Mouse (Mus musculus) heart, postnatal 10 days (tissue): ENCODE data around the gene Dop1b. TPM values are rescaled to one million over a fixed set of nuclear protein-coding genes. Genes with fewer than 3 reads are reported as not detected.
"Not testable (repeated sequence)": the region's sequence is repeated elsewhere in the genome, so short reads cannot be mapped to it uniquely, and the experiment has no call there.

Experiments used
- DNase-seq, 2 experiments: peaks; one replicate each; pipeline ENCODE4 v3.0.0; 2021
- intact Hi-C: fragments of 180-260 bp; cut with DNase I; formaldehyde crosslinking; loops from one replicate; pipeline ENCODE4 v1.15.1; 2025
- total RNA-seq, 2 experiments: library from RNA; stranded (reverse); gene quantifications; 2 replicates each; pipeline ENCODE4 v1.2.3; 2021

Dop1b gene
- total RNA-seq, 2 experiments from 2014 or later = 16.5 to 20.9 TPM

DNA sequence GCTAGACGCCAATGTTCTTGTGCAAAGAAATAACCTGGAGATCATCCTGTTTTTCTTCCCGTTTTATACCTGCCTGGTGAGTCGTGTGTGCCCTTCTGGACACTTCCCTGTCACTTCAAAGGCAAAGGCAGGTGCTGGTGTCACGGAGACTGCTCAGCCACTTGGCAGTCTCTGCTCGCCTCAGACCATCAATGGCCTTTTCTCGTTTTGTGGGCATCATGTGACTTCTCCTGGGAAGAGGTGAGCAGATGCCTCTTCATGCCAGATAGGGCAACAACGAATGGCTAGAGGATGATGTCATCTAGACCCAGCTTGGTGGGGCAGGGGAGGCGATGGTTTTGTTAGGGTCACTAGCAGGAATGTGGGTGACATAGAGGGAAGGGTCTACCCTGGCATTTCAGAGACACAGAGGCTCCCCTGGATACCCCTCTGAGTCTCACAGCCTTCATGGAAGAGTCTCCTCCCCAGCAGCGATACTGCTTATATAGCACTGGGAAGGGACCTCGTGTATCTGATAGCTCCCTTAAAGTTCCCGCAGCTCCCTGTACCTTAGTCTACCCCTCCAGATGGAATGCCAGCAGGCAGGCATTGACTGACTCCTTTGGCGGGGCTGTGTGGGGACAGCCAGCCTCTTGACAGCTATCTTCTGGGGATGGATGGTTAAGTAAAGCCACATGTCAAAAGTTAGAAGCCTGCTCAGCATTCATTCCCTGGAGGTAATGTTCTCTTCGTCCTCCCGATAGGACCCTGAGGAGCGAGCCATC is 37.6 kb downstream of the Dop1b start:
- DNase-seq = no peak
- intact Hi-C loops = no loop called here

DNA sequence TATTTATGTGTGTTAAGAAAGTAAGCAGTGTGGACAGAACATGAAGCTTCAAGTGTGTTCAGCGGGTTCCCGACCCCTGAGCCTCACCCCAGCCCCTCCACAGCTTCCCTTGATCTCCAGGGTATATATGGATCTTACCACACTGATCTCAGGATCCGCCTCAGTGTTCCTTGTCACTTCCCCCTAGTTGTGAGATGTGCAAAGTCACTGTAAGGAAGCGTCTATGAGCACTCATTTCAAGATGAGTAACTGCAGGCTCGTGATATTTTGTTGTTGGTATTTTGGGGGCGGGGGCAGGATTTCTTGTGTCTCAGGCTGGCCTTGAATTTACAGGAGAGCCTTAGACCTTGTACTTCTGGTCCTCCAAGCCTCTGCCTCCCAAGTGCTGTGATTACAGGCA is 38.8 kb downstream of the Dop1b start:
- DNase-seq = no peak
- intact Hi-C loops = no loop called here

DNA sequence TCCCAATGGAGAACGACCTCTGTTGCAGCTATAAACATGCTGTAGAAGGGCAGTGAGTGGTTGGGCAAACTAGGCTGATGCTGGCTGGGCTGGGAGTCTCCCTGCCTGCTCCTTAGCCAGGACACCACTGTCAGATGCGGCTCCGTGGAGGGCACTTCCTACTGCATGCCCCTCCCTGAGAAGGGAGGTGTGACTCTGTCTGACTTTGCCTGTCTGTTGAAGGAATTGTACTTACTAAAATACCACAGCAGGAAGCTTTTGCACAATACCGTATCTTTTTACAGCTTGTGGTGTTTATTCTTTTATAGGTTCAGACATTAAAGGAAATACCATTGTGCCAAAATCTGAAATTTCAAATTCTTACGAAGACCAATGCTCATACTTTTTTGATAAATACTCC is 40.1 kb downstream of the Dop1b start:
- DNase-seq = no peak
- intact Hi-C loops = no loop called here

DNA sequence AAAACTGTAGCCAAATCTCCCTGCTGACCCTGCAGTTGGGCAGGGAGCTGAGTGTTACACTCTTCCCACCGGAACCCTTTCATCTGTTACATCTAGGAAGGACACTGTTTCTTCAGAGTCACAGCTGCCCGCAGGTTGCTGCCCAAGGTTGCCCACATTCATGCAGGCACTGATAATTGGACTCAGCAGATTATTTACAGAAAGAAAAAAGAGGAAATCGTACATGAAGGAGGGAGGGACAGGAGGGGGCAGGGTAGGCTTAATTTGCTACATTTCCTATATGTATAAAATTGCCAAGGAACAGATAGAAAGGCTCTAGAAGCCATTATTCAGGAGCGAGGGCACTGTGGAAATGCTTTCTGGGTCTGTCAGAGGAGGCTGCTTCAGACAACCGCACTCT is 44.9 kb downstream of the Dop1b start:
- intact Hi-C loops = no loop called here
- DNase-seq = no peak

DNA sequence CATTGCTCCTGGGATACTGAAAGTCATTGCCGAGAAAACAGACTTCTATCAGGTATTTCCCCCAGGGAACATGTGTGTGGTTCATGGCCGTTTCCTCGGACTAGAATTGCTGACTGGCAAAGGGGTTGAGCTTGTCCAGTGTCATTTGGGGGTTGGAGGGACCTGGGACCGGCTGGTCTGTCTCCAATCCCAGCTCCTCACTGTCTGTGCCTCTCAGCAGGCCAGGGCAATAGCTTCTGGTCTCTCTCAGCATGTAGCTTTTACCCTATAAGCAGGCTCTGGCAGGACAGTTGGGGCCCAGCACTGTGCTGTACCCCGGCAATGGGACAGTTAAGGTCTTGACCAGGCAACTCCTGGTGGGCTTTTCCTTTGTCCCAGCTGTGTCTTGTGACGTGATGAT is 51.7 kb downstream of the Dop1b start:
- intact Hi-C loops = loop anchor here (10.0 kb wide), 1 partner anchor 79 kb away; the partner anchor contains the start of gene Cbr3
- DNase-seq = no peak

DNA sequence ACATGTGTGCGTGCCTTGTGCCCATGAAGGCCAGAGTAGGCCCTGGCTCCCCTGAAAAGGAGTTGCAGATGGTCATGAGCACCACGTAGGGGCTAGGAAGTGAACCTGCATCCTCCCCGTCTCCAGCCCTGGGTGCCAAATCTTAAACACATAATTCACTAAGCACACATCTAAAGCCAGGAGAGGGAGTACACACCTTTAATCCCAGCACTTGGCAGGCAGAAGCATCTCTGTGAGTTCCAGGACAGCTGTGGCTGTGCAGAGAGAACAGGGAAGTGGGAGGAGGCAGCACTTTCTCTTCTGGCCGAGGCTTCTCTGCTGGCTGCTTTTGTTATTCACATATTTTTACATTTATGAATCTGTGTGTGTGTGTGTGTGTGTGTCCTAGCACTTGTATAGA is 52.9 kb downstream of the Dop1b start:
- DNase-seq = no peak
- intact Hi-C loops = loop anchor here (10.0 kb wide), 1 partner anchor 80 kb away; the partner anchor contains the start of gene Cbr3

DNA sequence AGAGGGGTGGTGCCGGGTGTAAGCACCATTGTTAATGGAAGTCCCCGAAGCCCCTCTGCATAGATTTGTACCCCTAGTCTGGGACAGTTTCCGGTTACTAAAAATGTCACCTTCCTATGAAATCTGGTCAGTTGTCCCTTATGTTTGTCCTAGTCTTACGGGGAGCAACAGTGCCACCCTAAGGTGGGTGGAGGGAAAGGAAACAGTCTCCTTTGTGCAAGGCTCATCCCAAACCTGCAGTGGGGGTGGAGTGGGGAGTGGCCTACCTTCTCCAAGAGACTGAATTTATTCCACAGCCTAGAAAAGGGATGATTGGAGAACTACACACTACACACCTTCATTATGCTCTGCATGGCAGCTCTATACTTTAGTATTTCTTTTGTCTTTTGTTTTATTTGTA is 55.3 kb downstream of the Dop1b start:
- DNase-seq = peak; percentile 53 to 73
- intact Hi-C loops = loop anchor here (10.0 kb wide), 1 partner anchor 82 kb away; the partner anchor contains the start of gene Cbr3

DNA sequence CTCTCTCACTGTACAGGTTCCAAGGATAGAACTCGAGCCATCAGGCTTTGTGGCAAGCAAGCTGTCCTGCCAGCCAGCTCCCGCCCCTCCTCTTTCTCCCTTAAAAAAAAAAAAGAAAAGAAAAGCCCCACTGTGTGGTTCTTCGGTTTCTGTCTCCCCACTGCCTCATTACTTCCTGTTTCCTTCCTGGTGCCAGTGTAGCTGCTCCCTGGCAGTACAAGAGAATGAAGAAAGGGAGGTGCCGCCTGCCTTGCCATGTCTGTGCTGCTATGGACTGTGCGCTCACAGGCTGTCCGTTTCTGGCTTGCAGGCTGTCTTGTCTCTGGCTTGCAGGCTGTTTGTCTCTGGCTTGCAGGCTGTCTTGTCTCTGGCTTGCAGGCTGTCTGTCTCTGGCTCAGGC is 55.8 kb downstream of the Dop1b start:
- intact Hi-C loops = loop anchor here (10.0 kb wide), 1 partner anchor 83 kb away; the partner anchor contains the start of gene Cbr3
- DNase-seq = no peak

DNA sequence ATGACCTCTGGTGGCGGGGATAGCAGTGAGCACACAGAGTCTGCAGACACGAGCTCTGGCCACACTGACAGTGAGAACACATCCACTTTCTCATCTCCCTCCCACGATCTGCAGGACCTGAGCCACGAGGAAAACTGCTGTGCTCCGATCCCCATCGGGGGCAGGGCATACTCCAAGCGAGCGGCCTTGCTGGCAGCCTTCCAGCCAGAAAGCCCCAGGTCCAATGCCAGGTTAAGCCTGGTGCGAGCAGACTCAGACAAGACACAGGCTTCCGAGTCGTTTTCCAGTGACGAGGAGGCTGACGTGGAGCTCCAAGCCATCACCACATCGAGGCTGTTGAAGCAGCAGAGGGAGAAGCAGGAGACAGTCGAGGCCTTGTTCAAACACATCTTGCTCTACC is 57.9 kb downstream of the Dop1b start:
- intact Hi-C loops = loop anchor here (10.0 kb wide), 1 partner anchor 85 kb away; the partner anchor contains the start of gene Cbr3
- no peak for DNase-seq

DNA sequence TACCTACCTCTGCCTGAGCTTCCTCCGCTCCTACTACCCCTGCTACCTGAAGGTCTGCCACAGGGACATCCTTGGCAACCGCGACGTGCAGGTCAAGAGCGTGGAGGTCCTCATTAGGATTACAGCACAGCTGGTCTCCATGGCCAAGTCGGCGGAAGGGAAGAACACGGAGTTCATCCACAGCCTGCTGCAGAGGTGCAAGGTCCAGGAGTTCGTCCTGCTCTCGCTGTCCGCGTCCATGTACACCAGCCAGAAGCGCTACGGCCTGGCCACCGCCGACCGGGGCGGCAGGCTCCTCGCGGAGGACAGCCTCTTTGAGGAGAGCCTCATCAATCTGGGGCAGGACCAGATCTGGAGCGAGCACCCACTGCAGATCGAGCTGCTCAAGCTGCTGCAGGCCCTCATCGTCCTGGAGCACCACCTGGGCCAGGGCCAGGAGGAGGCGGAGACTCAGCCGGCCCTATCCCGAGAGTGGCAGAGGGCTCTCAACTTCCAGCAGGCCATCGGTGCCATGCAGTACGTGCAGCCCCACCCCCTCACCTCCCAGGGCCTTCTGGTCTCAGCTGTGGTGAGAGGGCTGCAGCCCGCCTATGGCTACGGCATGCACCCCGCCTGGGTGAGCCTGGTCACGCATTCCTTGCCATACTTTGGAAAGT is 58.7 kb downstream of the Dop1b start:
- intact Hi-C loops = no loop called here
- DNase-seq = peak in 1 of 2 experiments; percentile 21

DNA sequence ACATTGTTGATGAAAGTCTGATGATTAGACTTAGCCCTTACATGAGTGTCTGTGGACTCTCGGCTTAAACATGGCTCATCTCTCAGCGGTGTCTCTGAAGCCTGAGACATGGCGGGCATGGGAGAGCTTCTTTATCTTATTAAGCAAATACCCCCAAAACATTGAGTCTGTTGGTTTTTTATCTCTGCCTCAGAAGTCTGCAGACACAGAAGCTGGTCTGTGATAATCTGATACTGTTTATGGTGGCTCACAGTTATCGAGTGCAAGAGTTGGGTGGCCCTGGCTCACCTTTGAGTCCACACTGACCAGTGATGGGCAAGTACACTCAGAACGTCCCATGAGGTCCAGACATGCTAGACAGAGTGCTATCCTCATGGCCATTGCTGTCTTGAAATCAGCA is 63.0 kb downstream of the Dop1b start:
- intact Hi-C loops = no loop called here
- DNase-seq = no peak

DNA sequence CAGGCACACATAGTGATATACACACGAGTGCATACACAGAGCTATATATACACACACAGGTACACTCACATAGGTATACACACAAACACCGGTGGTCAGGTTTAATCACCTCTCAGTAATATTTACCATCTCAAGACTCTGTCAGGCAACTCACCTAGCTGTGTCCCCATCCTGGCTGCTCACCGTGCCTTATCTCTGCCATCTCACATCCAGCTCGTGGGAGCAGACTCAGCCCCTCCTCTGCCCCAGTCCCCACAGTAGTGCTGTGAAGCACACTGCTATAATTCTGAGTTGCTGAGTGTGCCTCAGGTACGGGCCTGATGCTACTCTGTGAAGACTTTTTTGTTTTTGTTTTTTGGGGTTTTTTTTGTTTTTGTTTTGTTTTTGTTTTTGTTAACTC is 64.8 kb downstream of the Dop1b start:
- DNase-seq = no peak

DNA sequence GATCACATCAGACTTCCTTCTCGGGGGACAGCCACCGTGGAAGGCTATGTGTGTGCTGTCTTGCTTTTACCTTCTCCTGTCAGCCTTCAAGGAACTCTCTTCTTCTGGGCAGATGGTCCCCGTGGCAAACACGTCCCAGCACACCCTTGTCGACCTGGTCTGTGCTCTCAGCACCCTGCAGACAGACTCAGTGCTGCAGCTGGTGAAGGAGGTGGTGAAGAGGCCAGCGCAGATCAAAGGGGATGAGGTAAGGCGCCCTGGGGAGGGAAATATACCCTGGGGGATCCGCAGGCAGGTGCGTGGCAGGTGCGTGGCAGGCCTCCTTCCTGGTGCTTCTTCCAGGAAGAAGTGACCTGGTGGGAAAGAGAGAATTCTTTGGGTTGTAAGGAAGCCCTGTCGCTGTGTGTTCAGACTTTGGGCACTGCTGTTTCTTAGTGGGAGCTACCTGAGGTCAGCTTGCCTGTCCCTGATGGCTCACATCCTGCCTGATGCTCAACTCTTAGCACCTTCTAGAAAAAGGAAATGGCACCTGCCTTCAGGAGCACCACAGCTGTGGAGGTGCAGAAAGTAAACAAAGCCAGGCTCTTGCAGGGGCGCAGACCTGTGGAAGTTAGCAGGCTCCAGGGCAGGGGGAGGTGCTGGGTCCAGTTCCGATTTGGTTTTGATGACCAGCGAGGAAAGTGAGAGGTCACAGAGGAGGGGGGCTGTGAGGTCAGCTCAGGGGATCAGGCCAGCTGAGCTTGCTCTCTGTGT is 65.7 kb downstream of the Dop1b start:
- DNase-seq = no peak
- intact Hi-C loops = no loop called here

More for the DNA sequence above, 64.8 kb downstream of the Dop1b start:
- intact Hi-C loops = no loop called here

DNA sequence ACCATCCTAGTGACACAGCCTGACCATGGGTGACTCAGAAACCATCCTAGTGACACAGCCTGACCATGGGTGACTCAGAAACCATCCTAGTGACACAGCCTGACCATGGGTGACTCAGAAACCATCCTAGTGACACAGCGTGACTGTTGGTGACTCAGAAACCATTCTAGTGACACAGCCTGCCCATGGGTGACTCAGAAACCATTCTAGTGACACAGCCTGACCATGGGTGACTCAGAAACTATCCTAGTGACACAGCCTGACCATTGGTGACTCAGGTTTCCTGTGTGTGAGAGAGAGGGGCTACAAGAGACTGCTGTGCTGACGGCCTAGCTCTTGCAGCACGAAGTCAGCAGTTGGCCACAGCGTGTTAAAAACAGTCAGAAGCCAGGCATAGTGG is 66.7 kb downstream of the Dop1b start:
- intact Hi-C loops, DNase-seq: not testable (repeated sequence)

DNA sequence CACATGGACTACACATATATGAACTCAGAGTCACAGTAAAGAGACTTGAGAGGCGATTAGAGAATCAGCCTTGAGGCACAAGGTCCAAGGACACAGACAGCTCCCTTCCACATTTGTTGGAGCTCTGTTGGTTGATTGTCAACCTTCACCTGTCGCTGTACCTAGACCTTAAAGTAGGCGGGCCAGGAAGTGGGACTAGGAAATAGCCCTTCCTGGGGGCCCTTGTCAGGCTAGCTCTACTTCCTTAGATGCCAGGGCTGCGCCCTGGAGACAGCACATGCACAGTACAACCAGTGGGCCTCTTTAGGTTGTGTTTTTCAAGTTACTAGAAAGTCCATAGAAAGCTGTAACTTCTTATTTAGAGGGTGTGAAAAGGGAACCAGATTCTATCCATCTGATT is 67.8 kb downstream of the Dop1b start:
- DNase-seq = no peak
- intact Hi-C loops = no loop called here

DNA sequence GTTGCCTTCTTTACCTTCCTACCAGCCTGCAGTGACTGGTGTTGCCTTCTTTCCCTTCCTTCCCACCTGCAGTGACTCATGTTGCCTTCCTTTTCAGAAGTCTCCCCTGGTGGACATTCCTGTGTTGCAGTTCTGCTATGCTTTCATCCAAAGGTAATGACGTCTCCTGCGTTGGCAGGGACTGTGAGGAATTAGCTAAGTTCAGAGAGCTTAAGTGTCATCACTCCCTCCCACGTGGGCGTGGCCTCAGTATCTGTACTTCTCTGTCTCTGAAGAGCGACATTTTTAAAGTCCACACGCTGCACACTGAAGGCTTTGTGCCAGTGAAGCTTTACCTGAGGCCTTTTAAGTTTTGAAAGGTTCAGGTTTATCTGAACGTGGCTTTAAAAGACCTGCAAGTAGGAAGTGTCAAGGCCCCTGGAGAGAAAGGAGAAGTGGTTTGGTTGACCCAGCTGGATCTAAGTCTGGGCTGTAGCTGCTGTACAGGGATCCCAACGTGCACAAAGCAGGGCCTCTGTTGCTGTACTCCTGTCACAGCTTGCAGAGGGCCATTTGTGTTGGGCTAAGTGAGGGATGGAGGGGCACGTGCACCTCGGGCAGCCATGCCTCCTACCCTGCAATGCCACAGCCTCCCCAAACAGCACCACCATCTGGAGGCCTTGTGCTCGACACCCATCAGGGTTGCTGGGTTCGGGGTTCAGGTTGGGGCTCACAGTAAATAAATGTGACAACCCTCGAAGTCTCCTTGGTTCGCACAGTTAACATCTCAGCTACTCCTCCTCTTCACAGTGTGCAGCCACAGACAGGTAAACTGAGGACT is 69.2 kb downstream of the Dop1b start:
- peak; percentile 21 to 26 for DNase-seq
- intact Hi-C loops = no loop called here

DNA sequence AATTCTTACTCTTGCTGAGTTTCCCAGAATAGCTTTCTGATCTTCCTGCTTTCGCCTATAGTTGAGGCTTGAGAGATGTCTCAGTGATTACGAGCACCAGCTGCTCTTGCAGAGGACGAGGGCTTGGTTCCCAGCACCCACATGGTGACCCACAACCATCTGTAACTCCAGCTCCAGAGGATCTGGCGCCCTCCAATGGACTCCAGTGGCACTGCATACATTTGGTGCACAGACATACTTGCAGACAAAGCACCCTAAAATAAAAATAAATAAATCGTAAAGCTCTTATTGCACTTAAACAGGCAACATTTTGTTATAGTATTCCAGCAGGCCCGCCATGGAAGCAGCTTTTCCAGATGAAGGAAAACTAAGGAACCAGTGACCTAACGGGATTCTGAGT is 72.5 kb downstream of the Dop1b start:
- intact Hi-C loops = no loop called here
- DNase-seq = no peak

DNA sequence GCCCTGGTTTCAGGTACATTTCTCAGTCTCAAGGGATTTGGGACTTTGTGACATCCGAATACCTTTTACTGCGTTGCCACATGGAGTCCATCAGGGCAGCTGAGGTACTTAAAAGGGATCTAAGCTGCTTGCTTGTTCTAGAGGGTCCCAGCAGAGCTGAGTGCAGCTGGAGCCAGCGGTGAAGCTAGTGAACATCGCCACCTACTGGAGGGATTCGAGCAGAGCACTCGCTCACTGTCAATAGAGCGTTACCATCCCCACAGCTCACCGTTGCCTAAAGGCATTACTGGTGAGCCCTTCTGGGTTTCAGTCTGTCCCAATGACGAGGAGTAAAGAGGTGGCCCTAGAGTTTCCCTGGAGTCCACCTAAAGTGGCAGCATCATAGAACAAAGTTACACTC is 74.1 kb downstream of the Dop1b start:
- peak; percentile 72 to 81 for DNase-seq
- intact Hi-C loops = loop anchor here (1.0 to 5.0 kb wide), 3 partner anchors 99 to 169 kb away; no protein-coding TSS in a partner anchor

DNA sequence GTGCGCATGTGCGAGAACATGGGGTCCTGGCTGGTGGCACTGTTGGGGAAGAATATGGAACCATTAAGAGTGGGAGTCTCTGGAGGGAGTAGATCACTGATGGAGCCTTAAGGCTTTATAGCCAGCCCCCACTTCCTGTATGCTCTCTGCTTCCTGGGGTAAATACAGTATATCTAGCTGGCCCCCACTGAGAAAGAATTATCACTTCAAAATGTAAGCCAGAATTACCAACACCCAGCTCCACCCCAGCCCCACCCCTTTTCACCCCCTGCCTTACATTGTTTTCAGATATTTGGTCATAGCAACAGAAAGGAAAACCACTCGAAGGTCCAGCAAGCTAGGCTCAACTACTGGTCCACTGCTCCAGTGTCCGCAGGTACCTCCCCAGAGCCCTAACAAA is 76.7 kb downstream of the Dop1b start:
- no peak for DNase-seq
- intact Hi-C loops = loop anchor here (5.0 kb wide), 2 partner anchors 151 to 171 kb away; no protein-coding TSS in a partner anchor

DNA sequence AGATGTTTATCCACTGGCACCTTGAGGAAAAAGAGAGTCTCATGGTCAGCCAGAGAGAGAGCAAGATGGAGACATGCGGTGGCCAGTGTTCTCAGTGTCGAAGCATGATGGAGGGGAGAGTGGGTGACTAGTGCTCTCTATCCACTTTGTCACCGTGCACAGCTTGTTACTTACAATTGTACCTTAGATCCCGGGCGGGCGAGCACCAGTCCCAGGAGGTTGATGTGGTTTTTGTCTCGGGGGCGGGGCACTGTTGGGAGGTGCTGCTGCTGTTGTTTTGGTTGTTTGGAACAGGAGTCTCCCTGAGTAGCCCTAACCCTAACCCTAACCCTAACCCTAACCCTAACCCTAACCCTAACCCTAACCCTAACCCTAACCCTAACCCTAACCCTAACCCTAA is 77.2 kb downstream of the Dop1b start:
- DNase-seq = no peak
- intact Hi-C loops = loop anchor here (5.0 kb wide), 2 partner anchors 152 to 172 kb away; no protein-coding TSS in a partner anchor
